Mouse (Mus musculus): Measurements from ENCODE around the gene Hsh2d. TPM values are rescaled to one million over a fixed set of nuclear protein-coding genes. Genes with fewer than 3 reads are reported as not detected.

Hsh2d gene
- polyA plus RNA-seq, 1 experiment from 2014 or later, result not detected

- WGBS, result under 1% methylated on average over 54 of the region's 54 CpGs
- Histone ChIP-seq H3K36me3 (ENCODE audit: poor library complexity, severe bottlenecking) (peaks cover 24% of the 10 kb centered on the region), H3K4me2 (peak within 1 kb of the TSS; percentile 75), H3K9ac (peak within 1 kb of the TSS; percentile 78), H3K4me1 (peaks cover 26% of the 10 kb centered on the region), H3K27ac (peak within 1 kb of the TSS; percentile 94), H3K4me3 (peak within 1 kb of the TSS; percentile 72), H3K9me3 (replicated peaks) (no peaks in the 10 kb centered on the region), H3K27me3 (no peaks in the 10 kb centered on the region)
- peak; percentile 96 for ATAC-seq
These were observed 50.3 kb downstream of the Hsh2d start, which contains the start of gene Ap1m1 for GRCm38 (mm10) chr8:72239499-72240402. Gene Ap1m1, plus strand, starts transcription at chr8:72240018.

- Histone ChIP-seq H3K9me3 (replicated peaks) (no peaks in the 10 kb centered on the region), H3K4me2 (peak overlapping the region; percentile 75), H3K4me1 (peaks cover 26% of the 10 kb centered on the region), H3K9ac (peak overlapping the region; percentile 78), H3K4me3 (peak overlapping the region; percentile 72), H3K27me3 (no peaks in the 10 kb centered on the region), H3K36me3 (ENCODE audit: poor library complexity, severe bottlenecking) (peaks cover 30% of the 10 kb centered on the region), H3K27ac (peak overlapping the region; percentile 94)
- ATAC-seq, result no peak
- under 1% methylated on average over 24 of the region's 24 CpGs for WGBS
These were observed 50.9 kb downstream of the Hsh2d start for GRCm38 (mm10) chr8:72240403-72240763.

- H3K4me3 ChIP-seq, result peak overlapping the region; percentile 72
- peaks cover 26% of the 10 kb centered on the region for H3K4me1 ChIP-seq
- H3K27me3 ChIP-seq, result no peaks in the 10 kb centered on the region
- peak overlapping the region; percentile 94; the same call in 1 of the 2 replicates for H3K27ac ChIP-seq
- H3K4me2 ChIP-seq, result peak overlapping the region; percentile 75
- no peaks in the 10 kb centered on the region for H3K9me3 ChIP-seq (replicated peaks)
- WGBS, result 64% methylated on average over 7 of the region's 7 CpGs
- peaks cover 35% of the 10 kb centered on the region for H3K36me3 ChIP-seq (ENCODE audit: poor library complexity, severe bottlenecking)
- peak overlapping the region; percentile 78 for H3K9ac ChIP-seq
- no peak for ATAC-seq
These were observed 51.5 kb downstream of the Hsh2d start for GRCm38 (mm10) chr8:72240951-72241350.

GRCm38 (mm10) chr8:72242226-72242625 lies 52.8 kb downstream of the Hsh2d start:
- no peak overlapping the region for H3K4me2 ChIP-seq
- peaks cover 47% of the 10 kb centered on the region for H3K36me3 ChIP-seq (ENCODE audit: poor library complexity, severe bottlenecking)
- H3K9ac ChIP-seq, result no peak overlapping the region
- no peak overlapping the region for H3K4me3 ChIP-seq
- H3K9me3 ChIP-seq (replicated peaks), result no peaks in the 10 kb centered on the region
- no peaks in the 10 kb centered on the region for H3K27me3 ChIP-seq
- WGBS, result 95% methylated on average over 1 of the region's 1 CpGs
- ATAC-seq, result no peak
- H3K27ac ChIP-seq, result no peak overlapping the region
- H3K4me1 ChIP-seq, result peaks cover 26% of the 10 kb centered on the region

GRCm38 (mm10) chr8:72244610-72245009 lies 55.2 kb downstream of the Hsh2d start:
- H3K4me2 ChIP-seq, result no peak overlapping the region
- no peak overlapping the region for H3K9ac ChIP-seq
- ATAC-seq, result no peak
- 93% methylated on average over 2 of the region's 2 CpGs for WGBS
- no peak overlapping the region for H3K27ac ChIP-seq
- no peaks in the 10 kb centered on the region for H3K27me3 ChIP-seq
- no peaks in the 10 kb centered on the region for H3K9me3 ChIP-seq (replicated peaks)
- H3K4me3 ChIP-seq, result no peak overlapping the region
- H3K36me3 ChIP-seq (ENCODE audit: poor library complexity, severe bottlenecking), result peaks cover 60% of the 10 kb centered on the region
- H3K4me1 ChIP-seq, result peaks cover 22% of the 10 kb centered on the region

Other genes starting within 250 kb of the Hsh2d start
- 23.3 and 24.0 TPM in 2 replicates for gene Zfp961, start 238.6 kb upstream of the Hsh2d start, polyA plus RNA-seq (2015; fragmentation: Nextera tagmentation; extraction: Ambion mirVana)
- gene Cyp4f18, start 180.0 kb upstream of the Hsh2d start, polyA plus RNA-seq (2015; fragmentation: Nextera tagmentation; extraction: Ambion mirVana), result 0.57 and 0.84 TPM in 2 replicates
- not detected in 2 replicates for gene Olfr372, start 148.4 kb upstream of the Hsh2d start, polyA plus RNA-seq (2015; fragmentation: Nextera tagmentation; extraction: Ambion mirVana)
- not detected in 2 replicates for gene Olfr373, start 106.5 kb upstream of the Hsh2d start, polyA plus RNA-seq (2015; fragmentation: Nextera tagmentation; extraction: Ambion mirVana)
- not detected in 2 replicates for gene Olfr374, start 82.6 kb upstream of the Hsh2d start, polyA plus RNA-seq (2015; fragmentation: Nextera tagmentation; extraction: Ambion mirVana)
- 308 and 315 TPM in 2 replicates for gene Tpm4, start 54.7 kb upstream of the Hsh2d start, polyA plus RNA-seq (2015; fragmentation: Nextera tagmentation; extraction: Ambion mirVana)
- gene Rab8a, start 28.4 kb upstream of the Hsh2d start, polyA plus RNA-seq (2015; fragmentation: Nextera tagmentation; extraction: Ambion mirVana), result 115 and 119 TPM in 2 replicates
- gene Cib3, start 23.2 kb downstream of the Hsh2d start, polyA plus RNA-seq (2015; fragmentation: Nextera tagmentation; extraction: Ambion mirVana), result not detected in 2 replicates
- not detected in 2 replicates for gene Gm11034, start 24.0 kb downstream of the Hsh2d start, polyA plus RNA-seq (2015; fragmentation: Nextera tagmentation; extraction: Ambion mirVana)
- 103 and 108 TPM in 2 replicates for gene Fam32a, start 30.1 kb downstream of the Hsh2d start, polyA plus RNA-seq (2015; fragmentation: Nextera tagmentation; extraction: Ambion mirVana)
- gene Ap1m1, start 50.4 kb downstream of the Hsh2d start, polyA plus RNA-seq (2015; fragmentation: Nextera tagmentation; extraction: Ambion mirVana), result 211 and 235 TPM in 2 replicates
- 39.4 and 41.0 TPM in 2 replicates for gene Gm10282, start 115.6 kb downstream of the Hsh2d start, polyA plus RNA-seq (2015; fragmentation: Nextera tagmentation; extraction: Ambion mirVana)
- 2.8 and 3.6 TPM in 2 replicates for gene Klf2, start 129.4 kb downstream of the Hsh2d start, polyA plus RNA-seq (2015; fragmentation: Nextera tagmentation; extraction: Ambion mirVana)
- gene Eps15l1, start 231.8 kb downstream of the Hsh2d start, polyA plus RNA-seq (2015; fragmentation: Nextera tagmentation; extraction: Ambion mirVana), result 61.4 and 69.0 TPM in 2 replicates